Mouse (Mus musculus): ENCODE results near the gene Nedd4.

GRCm38 (mm10) chr9:72797136-72797621, 135.0 kb downstream of the Nedd4 start:
- TF ChIP-seq CEBPB (IDR thresholded peaks at IDR 0.05; ENCODE audit: insufficient read depth, poor library complexity, severe bottlenecking) (peak; percentile 91), USF1 (IDR thresholded peaks at IDR 0.05; ENCODE audit: low read depth) (no peak), SRF (IDR thresholded peaks at IDR 0.05; ENCODE audit: control insufficient read depth, insufficient read length, low read depth) (no peak), POLR2A (IDR thresholded peaks at IDR 0.05; ENCODE audit: insufficient read length, low read depth) (no peak), POLR2AphosphoS2 (IDR thresholded peaks at IDR 0.05; ENCODE audit: insufficient read length, low read depth) (no peak), MAX (IDR thresholded peaks at IDR 0.05; ENCODE audit: low read depth) (no peak), TCF12 (IDR thresholded peaks at IDR 0.05; ENCODE audit: insufficient read depth, poor library complexity, severe bottlenecking) (no peak), E2F4 (IDR thresholded peaks at IDR 0.05; ENCODE audit: insufficient read depth) (no peak), REST (IDR thresholded peaks at IDR 0.05; ENCODE audit: insufficient read depth, insufficient read length) (no peak), TCF3 (IDR thresholded peaks at IDR 0.05; ENCODE audit: insufficient read length, low read depth) (no peak)
